Mouse (Mus musculus): ENCODE data around the gene Parvb. TPM values are rescaled to one million over a fixed set of nuclear protein-coding genes. Genes with fewer than 3 reads are reported as not detected.
A peak's percentile ranks its signal among the peaks of the same experiment; 100 is the strongest.

The Parvb gene
- total RNA-seq, 2 experiments from 2014 or later, result 28.0 to 30.4 TPM

- peak; percentile 47 for DNase-seq
- intact Hi-C loops (cut with DNase I), result no loop called here
These were observed 83.6 kb downstream of the Parvb start for GRCm38 (mm10) chr15:84315276-84316046.

- no peak for DNase-seq
- intact Hi-C loops (cut with DNase I), result no loop called here
These were observed 87.5 kb downstream of the Parvb start for GRCm38 (mm10) chr15:84319393-84319792.

GRCm38 (mm10) chr15:84321544-84322174 is 89.8 kb downstream of the Parvb start:
- DNase-seq, result peak; percentile 58
- intact Hi-C loops (cut with DNase I), result no loop called here

- intact Hi-C loops (cut with DNase I), result no loop called here
- no peak for DNase-seq
These were observed 92.4 kb downstream of the Parvb start, which contains the start of gene Parvg for GRCm38 (mm10) chr15:84323966-84324869. TSS of gene Parvg (plus strand) at chr15:84324026.

- intact Hi-C loops (cut with DNase I), result no loop called here
These were observed 93.2 kb downstream of the Parvb start for GRCm38 (mm10) chr15:84324870-84325553.

GRCm38 (mm10) chr15:84325736-84326135 is 93.9 kb downstream of the Parvb start:
- intact Hi-C loops (cut with DNase I), result no loop called here
- DNase-seq, result no peak

More at GRCm38 (mm10) chr15:84324870-84325553, 93.2 kb downstream of the Parvb start:
- no peak for DNase-seq

GRCm38 (mm10) chr15:84328870-84329269 is 97.0 kb downstream of the Parvb start:
- intact Hi-C loops (cut with DNase I), result no loop called here
- no peak for DNase-seq

- no peak for DNase-seq
- intact Hi-C loops (cut with DNase I), result no loop called here
These were observed 98.1 kb downstream of the Parvb start for GRCm38 (mm10) chr15:84329940-84330339.

GRCm38 (mm10) chr15:84331066-84331612 is 99.3 kb downstream of the Parvb start:
- no peak for DNase-seq
- intact Hi-C loops (cut with DNase I), result no loop called here

- no peak for DNase-seq
- intact Hi-C loops (cut with DNase I), result no loop called here
These were observed 104.5 kb downstream of the Parvb start for GRCm38 (mm10) chr15:84336281-84336817.

- no peak for DNase-seq
- intact Hi-C loops (cut with DNase I), result no loop called here
These were observed 105.8 kb downstream of the Parvb start for GRCm38 (mm10) chr15:84337599-84337998.

- DNase-seq, result no peak
- intact Hi-C loops (cut with DNase I), result no loop called here
These were observed 109.1 kb downstream of the Parvb start for GRCm38 (mm10) chr15:84340926-84341325.

GRCm38 (mm10) chr15:84348769-84349168 is 116.9 kb downstream of the Parvb start:
- DNase-seq, result no peak

GRCm38 (mm10) chr15:84349915-84350738 is 118.3 kb downstream of the Parvb start:
- no peak for DNase-seq
- intact Hi-C loops (cut with DNase I), result no loop called here

More at GRCm38 (mm10) chr15:84348769-84349168, 116.9 kb downstream of the Parvb start:
- intact Hi-C loops (cut with DNase I), result no loop called here

- intact Hi-C loops (cut with DNase I), result no loop called here
- no peak for DNase-seq
These were observed 119.5 kb downstream of the Parvb start for GRCm38 (mm10) chr15:84351342-84351741.

- intact Hi-C loops (cut with DNase I), result no loop called here
- peak; percentile 89 for DNase-seq
These were observed 120.3 kb downstream of the Parvb start for GRCm38 (mm10) chr15:84351915-84352844.

- no peak for DNase-seq
- intact Hi-C loops (cut with DNase I), result no loop called here
These were observed 123.2 kb downstream of the Parvb start for GRCm38 (mm10) chr15:84355081-84355480.

- intact Hi-C loops (cut with DNase I), result no loop called here
- peak; percentile 53 for DNase-seq
These were observed 132.9 kb downstream of the Parvb start for GRCm38 (mm10) chr15:84364746-84365145.
